Mouse (Mus musculus) E14TG2a.4 (cell line): Measurements from ENCODE around the gene CK137956.

Experiments
- H3K27me3 ChIP-seq: 2 replicates; pipeline ENCODE4 v1.6.1; 2014; ENCODE audit warnings: low read length, control low read depth; ENCODE audit not compliant: insufficient read depth
- H3K36me3 ChIP-seq: 2 replicates; pipeline ENCODE4 v1.6.1; 2014; ENCODE audit warnings: low read length, control low read depth; ENCODE audit not compliant: insufficient read depth
- H3K4me1 ChIP-seq: replicated peaks from 2 replicates; pipeline ENCODE4 v1.6.1; 2014; ENCODE audit warnings: low read depth, low read length, control low read depth
- H3K4me3 ChIP-seq: replicated peaks from 2 replicates; pipeline ENCODE4 v1.5.1; 2014; ENCODE audit warnings: mild to moderate bottlenecking, low read length
- H3K9me3 ChIP-seq: 2 replicates; pipeline ENCODE4 v1.6.1; 2014; ENCODE audit warnings: low read length, control low read depth
- CTCF ChIP-seq: conservative IDR thresholded peaks from 2 replicates; pipeline ENCODE4 v1.5.1; 2014; ENCODE audit warnings: low read length
- NANOG ChIP-seq: IDR thresholded peaks from 2 replicates; pipeline ENCODE4 v1.6.1; 2014; ENCODE audit warnings: borderline replicate concordance, low read length, mixed read lengths
- POU5F1 ChIP-seq: IDR thresholded peaks from 2 replicates; pipeline ENCODE4 v1.6.1; 2014; ENCODE audit warnings: low read length, borderline replicate concordance

The CK137956 gene

DNA sequence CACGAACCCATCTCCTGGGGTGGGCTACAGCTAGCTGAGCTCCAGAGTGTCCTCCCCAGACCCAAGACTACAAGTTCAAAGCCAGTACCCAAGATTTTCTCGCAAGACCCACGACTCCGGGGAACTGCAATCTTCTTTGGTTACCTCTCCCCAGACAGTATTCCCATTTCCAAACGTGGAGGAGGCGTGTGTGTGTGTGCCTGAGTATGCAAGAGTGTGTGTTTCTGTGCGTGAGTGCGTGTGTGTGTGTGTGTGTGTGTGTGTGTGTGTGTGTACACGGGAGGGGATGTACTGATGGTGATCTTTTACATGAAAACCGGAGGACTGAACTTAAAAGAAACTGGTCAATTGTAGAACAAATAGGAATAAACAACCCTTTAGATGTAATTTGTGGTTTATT lies 16.5 kb upstream of the CK137956 start:
- TF ChIP-seq CTCF (no peak), POU5F1 (no peak), NANOG (no peak)
- H3K27me3 ChIP-seq = peaks cover 66% of the 10 kb centered on the region
- H3K36me3 ChIP-seq = no peaks in the 10 kb centered on the region
- peak overlapping the region; percentile 75 for H3K4me3 ChIP-seq
- H3K9me3 ChIP-seq = no peaks in the 10 kb centered on the region
- H3K4me1 ChIP-seq = peaks cover 49% of the 10 kb centered on the region

DNA sequence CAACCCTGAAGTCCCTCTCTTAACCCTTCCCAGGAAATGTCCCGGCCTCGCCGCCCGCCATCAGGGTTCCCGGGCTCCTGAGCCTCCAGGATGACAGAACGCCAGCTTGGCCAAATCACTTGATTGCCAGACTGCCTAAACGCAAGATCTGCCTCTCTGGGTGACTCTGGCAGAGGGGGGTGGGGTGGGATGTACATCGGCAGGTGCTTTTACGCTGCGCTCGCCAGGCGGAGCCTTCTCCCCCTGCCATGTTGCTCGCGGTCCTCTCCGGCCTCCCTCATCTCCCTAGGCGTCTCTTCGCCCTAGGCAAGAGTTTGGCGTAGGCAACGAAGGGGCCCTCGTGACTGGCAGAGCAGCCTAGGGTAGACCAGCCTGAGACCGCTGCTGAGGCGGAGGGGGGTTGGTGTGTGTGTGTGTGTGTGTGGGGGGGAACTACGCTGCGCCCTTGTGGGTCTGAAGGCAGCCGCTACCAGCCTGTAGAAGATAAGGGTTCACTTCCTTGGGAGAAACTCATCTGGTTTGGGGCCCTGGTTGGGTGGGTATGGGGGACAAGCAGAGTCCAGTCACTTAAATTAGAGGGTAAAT lies 15.8 kb upstream of the CK137956 start:
- Histone ChIP-seq H3K4me3 (peak overlapping the region; percentile 66; the same call in 1 of the 2 replicates), H3K36me3 (no peaks in the 10 kb centered on the region), H3K9me3 (no peaks in the 10 kb centered on the region), H3K4me1 (peaks cover 49% of the 10 kb centered on the region), H3K27me3 (peaks cover 66% of the 10 kb centered on the region)
- TF ChIP-seq CTCF (no peak), POU5F1 (no peak), NANOG (no peak)

DNA sequence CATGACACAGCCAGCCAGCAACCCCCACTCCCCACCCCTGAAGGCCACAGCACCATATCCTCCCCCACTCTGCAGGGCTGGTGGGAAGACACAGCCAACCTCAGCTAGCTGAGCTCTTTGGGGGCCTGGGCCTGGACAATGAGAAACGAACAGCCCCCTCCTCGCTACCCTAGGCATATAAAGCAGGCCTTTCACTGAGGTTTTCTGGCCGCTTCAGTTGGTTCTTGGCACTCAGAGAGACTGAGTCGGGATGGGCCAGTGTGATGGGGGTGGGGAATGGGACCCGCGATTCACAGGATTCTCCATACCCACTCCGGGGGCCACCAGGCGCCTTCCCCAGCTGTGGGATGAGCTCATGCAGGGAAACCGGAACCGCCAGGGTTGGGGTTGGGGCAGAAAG lies 15.1 kb upstream of the CK137956 start:
- Histone ChIP-seq H3K9me3 (no peaks in the 10 kb centered on the region), H3K4me1 (peaks cover 49% of the 10 kb centered on the region), H3K4me3 (peak overlapping the region; percentile 66; the same call in 1 of the 2 replicates), H3K27me3 (peaks cover 63% of the 10 kb centered on the region), H3K36me3 (no peaks in the 10 kb centered on the region)
- TF ChIP-seq NANOG (no peak), CTCF (no peak), POU5F1 (no peak)

DNA sequence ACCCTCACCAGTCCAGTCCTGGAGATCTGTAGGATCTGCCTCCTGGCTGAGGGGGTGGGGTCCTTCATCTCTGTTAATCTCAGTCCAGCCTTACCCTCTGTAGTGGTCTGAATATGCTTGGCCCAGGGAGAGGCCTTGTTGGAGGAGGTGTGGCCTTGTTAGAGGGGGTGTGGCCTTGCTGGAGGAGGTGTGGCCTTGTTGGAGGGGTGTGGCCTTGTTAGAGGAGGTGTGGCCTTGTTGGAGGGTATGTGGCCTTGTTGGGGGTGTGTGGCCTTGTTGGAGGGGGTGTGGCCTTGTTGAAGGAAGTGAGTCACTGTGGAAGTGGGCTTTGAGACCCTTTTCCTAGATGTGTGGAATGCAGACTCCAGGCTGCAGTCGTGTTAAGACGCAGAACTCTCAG lies 13.7 kb upstream of the CK137956 start:
- H3K4me1 ChIP-seq = peaks cover 42% of the 10 kb centered on the region
- H3K4me3 ChIP-seq = no peak overlapping the region
- H3K9me3 ChIP-seq = no peaks in the 10 kb centered on the region
- no peaks in the 10 kb centered on the region for H3K36me3 ChIP-seq
- no peak for TF ChIP-seq NANOG
- no peak for TF ChIP-seq POU5F1
- no peak for TF ChIP-seq CTCF
- H3K27me3 ChIP-seq = peaks cover 52% of the 10 kb centered on the region

DNA sequence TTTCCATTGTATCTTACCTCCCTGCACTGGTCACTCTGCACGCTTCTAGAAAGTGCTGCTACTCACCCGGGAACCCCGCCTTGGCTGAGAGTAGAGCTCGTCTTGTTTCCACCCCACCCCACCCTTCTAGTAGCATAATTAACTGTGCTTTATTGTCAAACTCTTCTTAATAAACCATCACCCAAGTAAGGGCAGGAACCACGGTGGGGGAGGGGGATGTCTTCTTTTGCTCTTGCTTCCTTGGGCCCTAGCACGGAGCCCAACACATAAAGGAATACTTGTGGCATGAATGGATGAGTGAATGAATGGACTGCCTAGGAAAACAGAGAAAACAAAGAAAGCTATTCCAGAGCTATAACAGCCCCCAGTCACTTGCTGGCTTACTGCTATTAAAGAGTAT lies 10.4 kb upstream of the CK137956 start:
- no peaks in the 10 kb centered on the region for H3K9me3 ChIP-seq
- no peak for TF ChIP-seq CTCF
- no peak for TF ChIP-seq NANOG
- TF ChIP-seq POU5F1 = no peak

DNA sequence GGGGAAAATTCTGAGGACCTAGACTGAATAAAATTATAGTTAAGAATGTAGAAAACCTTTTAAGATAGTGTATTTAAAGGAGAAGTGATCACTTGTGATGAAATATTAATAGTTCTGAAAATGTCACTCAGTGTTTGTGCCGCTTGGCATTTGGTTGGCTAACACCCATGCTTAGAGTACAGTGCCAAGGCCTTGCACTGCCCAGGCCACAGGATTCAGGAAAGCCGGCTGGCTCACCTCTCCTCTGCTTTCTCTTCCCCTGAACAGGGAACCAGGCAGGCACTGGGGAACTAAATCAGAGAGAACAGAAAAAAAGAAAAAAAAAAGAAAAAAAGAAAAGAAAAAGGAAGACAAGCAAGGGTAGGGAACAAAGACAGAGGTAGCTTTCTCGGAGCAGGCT lies 2.2 kb upstream of the CK137956 start:
- H3K9me3 ChIP-seq = no peaks in the 10 kb centered on the region
- H3K4me3 ChIP-seq = no peak overlapping the region
- H3K27me3 ChIP-seq = peaks cover 52% of the 10 kb centered on the region
- peaks cover 16% of the 10 kb centered on the region for H3K4me1 ChIP-seq
- H3K36me3 ChIP-seq = no peaks in the 10 kb centered on the region
- no peak for TF ChIP-seq NANOG
- no peak for TF ChIP-seq POU5F1
- TF ChIP-seq CTCF = no peak

More for the DNA sequence above, 10.4 kb upstream of the CK137956 start:
- Histone ChIP-seq H3K27me3 (peaks cover 29% of the 10 kb centered on the region), H3K4me1 (peaks cover 19% of the 10 kb centered on the region), H3K4me3 (no peak overlapping the region), H3K36me3 (no peaks in the 10 kb centered on the region)

DNA sequence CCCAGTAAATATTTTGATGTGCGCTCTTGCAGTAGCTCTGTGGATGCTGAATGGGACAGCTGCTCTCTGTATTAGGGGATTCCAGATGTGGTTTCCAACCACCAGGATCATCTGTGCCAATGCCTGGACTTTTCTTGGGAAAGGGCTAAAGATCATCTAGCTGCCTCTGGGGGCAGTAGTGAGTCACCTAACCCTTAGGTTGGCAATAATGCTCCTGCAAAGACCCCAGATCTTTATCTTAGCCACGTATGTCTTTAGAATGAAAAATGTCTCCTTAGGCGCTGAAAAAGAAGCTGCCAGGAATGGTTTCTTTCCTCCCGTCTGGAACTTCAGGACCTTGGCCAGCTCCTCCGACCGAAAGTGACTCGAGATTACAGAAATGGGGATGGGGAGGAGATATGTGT lies 731 bp downstream of the CK137956 start:
- peak; percentile 34 for TF ChIP-seq CTCF
- no peak for TF ChIP-seq NANOG
- H3K27me3 ChIP-seq = peaks cover 44% of the 10 kb centered on the region
- H3K4me1 ChIP-seq = peaks cover 16% of the 10 kb centered on the region
- H3K4me3 ChIP-seq = no peak overlapping the region
- no peaks in the 10 kb centered on the region for H3K36me3 ChIP-seq
- no peaks in the 10 kb centered on the region for H3K9me3 ChIP-seq

DNA sequence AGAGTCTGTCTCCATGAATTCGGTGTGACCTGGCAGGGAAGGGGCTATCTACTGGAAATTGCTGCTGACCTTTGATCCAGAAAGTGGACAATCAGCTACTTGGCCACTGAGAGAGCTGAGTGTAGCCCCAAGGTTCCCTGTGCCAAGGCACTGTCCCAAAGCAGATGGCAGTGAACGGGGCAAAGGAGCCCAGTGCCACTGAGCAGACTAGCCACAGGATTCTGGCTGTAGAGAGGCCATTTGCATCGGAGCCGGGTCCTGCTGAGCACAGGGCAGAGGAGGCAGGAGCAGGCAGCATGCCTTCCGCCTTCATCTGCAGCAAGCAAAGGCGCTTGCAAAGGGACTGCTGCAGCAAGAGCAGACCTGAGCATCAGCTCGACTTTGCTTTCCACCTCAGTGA lies 1.6 kb downstream of the CK137956 start:
- Histone ChIP-seq H3K4me3 (no peak overlapping the region), H3K36me3 (no peaks in the 10 kb centered on the region), H3K4me1 (peaks cover 16% of the 10 kb centered on the region), H3K27me3 (peaks cover 43% of the 10 kb centered on the region), H3K9me3 (no peaks in the 10 kb centered on the region)
- TF ChIP-seq NANOG = no peak
- no peak for TF ChIP-seq POU5F1
- no peak for TF ChIP-seq CTCF
